Mouse (Mus musculus): ENCODE measurements around the gene Slc6a3.

Gene Slc6a3

GRCm38 (mm10) chr13:73536403-73536821 is at the start of gene Slc6a3:
Gene Slc6a3 (plus strand): TSS chr13:73536747.
- DNase-seq (ENCODE audit: low spot score) = no peak

DNA sequence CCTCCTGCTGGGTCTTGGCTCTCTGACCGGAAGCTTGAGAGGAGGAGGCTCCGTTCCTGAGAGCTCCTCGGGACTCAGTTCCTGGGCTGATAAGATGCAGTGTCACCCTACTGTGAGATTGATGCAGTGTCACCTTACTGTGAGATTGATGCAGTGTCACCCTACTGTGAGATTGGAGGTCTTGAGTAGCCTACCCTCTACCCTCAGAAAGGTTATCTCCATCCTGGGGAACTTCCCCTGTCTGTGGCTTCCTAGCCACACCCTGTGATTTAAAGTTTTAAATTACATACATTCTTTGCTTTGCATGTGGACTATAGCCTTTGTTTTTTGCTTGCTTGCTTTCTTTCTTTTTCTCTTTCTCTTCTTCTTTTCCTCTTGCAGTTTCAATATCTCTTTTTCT is 48.4 kb upstream of the Slc6a3 start:
- DNase-seq (ENCODE audit: low spot score) = no peak

DNA sequence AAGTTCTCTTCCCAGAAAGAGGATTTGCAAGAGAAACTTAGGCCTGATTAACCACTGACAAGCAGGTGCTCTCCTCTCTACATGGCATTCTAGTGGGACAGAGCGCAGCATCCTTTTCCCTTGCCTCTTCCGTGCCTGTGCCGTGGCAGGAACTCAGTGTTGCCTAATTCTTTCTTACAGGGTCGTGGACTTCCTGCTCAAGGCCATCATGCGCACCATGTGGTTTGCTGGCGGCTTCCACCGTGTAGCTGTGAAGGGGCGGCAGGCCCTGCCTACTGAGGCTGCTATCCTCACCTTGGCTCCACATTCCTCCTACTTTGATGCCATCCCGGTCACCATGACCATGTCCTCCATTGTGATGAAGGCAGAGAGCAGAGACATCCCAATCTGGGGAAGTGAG is 47.8 kb upstream of the Slc6a3 start:
- DNase-seq (ENCODE audit: low spot score) = no peak

- no peak for DNase-seq (ENCODE audit: low spot score)
Measured at GRCm38 (mm10) chr13:73489986-73490385, 46.6 kb upstream of the Slc6a3 start.

- no peak for DNase-seq (ENCODE audit: low spot score)
Measured at GRCm38 (mm10) chr13:73490564-73491170, 45.9 kb upstream of the Slc6a3 start.

DNA sequence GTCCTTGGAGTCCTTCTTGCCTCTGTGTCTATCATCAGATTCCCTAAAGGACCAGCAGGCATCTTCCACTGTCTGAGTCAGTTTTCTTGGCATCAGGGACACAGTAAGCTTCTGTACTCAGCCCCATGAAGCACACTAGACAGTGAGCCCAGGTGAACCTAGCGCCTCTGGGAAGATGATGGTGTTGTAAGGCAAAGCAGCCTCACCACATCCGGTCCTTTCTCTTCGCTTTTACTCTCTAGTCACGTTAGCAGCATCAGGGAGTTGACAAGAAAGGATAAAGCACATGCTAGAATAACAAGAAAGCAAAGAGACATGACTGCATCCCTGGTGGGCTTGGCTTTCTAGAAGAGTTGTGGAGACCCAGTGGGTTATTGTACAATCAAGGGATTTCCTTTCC is 43.4 kb upstream of the Slc6a3 start:
- DNase-seq (ENCODE audit: low spot score) = peak; percentile 31

DNA sequence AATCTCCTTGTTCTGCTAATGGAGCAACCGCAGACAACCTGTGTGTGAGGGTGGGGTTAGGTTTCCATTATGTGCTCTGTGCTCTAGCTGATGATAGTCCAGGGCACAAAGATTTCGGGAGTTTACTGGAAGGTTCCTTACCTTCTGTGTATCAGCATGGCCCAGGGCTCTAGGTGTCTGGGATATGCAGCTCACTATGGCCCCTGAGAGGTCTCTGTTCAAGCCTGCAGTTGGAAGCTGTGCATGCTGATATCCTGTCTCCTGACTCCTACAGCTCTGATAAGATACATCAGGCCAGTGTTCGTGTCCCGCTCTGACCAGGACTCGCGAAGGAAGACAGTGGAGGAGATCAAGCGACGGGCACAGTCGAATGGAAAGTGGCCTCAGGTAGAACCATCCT is 42.0 kb upstream of the Slc6a3 start:
- no peak for DNase-seq (ENCODE audit: low spot score)

GRCm38 (mm10) chr13:73496137-73496536 is 40.4 kb upstream of the Slc6a3 start:
- no peak for DNase-seq (ENCODE audit: low spot score)

- no peak for DNase-seq (ENCODE audit: low spot score)
Measured at GRCm38 (mm10) chr13:73499893-73500604, 36.5 kb upstream of the Slc6a3 start.

DNA sequence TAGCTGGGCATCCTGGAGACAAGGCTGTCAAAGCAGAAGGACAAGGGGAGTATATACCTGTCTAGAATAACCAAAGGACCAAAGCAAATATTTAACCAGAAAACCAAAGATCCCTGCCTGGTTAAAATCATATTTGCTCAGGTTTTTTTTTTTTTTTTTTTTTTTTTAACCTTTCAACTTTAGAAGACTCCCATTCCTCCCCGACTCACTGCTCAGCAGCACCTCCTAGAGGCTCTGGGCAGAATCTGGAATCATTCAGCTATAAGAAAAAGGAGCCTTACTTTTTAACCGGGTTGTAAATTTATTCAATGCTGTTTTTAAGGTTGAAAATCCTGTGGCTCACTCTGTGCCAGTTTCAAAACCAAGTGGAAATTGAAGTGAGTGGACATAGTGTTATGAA is 33.8 kb upstream of the Slc6a3 start:
- peak; percentile 15 for DNase-seq (ENCODE audit: low spot score)

DNA sequence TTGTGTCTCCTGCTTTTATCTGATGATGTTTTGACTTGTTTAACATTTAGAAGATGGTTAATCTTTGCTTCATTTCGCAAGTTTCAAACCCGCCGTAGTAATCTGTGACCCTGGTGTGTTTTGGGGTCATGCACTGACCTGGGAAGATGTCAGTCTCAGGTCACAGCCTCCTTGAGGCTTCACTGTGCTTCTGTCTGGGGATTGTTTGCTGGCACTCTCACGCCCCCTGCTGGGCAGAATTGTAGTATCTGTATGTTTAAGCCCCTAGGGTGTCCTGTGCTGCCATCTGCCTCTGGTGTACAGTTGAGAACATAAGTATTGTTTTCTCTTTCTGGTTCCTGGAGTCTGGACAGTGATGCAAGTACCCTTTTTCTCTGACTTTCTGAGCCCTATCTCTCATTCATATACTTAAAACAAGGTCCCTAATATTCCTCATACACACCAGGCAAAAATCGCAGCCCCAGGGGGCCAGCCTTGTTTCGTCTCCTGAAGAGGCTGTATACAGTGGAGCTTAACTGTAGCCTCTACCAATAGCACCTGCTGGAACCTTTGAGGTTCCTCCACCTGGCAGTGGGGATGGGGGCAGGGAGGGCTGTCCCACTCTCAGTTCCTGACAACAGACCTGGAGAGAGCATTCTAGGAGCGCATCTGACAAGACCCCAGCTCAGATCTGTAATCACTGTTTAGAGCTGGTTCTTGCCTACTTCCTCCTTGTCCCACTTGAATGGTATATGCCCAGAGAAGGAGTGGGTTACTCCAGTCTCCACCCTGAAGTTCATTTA is 30.7 kb upstream of the Slc6a3 start:
- DNase-seq (ENCODE audit: low spot score) = peak; percentile 72

DNA sequence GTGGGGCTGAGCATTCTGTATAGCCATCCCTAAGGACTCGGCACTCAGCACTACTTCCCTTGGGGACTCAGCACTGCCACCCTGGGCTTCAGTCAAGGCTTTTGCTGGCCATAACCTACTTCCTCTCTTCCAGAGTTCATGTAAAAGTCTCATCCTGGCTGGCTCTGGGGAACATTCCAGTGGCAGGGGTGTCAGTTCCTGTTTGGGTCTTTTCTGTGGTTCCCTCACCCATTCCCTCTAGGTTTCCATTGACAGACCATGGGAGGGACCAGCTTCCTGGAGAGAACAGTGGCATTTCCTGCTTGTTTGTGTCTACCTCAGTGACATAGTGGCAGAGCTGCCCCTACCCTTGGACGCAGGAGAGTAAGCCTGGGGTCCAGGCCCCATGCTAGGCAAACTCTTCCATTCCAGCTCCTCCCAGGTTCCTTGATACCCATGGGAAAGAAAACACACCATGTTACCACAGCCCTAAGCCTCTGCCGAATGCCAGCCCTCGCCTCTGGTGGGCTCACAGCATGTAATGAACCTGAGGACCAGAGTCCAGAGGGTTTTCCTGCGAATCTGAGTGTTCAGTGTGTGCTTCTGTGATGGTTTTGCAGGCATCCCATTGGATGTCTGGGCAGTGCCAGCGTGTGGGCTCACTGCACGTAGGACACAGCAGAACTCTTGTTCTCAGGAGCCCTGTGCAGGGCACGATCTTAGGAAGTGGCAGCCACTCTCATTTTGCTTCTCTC is 27.6 kb upstream of the Slc6a3 start:
- no peak for DNase-seq (ENCODE audit: low spot score)

DNA sequence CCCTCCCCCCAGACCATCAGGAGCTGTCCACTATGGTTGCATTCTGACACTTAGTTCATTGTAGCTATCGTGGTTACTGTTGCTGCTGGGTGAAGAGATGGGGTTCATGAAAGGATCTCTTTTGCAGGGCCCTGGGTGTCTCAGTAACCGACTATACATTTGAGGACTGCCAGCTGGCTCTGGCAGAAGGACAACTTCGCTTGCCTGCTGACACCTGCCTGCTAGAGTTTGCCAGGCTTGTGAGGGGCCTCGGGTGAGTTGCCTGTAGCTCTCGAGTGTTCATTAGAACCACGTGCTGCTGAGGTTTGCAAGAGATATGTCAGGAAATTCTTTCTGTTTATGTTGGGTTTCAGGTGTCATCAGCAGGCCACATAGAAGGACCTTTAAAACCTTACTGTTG is 26.7 kb upstream of the Slc6a3 start:
- DNase-seq (ENCODE audit: low spot score) = no peak

DNA sequence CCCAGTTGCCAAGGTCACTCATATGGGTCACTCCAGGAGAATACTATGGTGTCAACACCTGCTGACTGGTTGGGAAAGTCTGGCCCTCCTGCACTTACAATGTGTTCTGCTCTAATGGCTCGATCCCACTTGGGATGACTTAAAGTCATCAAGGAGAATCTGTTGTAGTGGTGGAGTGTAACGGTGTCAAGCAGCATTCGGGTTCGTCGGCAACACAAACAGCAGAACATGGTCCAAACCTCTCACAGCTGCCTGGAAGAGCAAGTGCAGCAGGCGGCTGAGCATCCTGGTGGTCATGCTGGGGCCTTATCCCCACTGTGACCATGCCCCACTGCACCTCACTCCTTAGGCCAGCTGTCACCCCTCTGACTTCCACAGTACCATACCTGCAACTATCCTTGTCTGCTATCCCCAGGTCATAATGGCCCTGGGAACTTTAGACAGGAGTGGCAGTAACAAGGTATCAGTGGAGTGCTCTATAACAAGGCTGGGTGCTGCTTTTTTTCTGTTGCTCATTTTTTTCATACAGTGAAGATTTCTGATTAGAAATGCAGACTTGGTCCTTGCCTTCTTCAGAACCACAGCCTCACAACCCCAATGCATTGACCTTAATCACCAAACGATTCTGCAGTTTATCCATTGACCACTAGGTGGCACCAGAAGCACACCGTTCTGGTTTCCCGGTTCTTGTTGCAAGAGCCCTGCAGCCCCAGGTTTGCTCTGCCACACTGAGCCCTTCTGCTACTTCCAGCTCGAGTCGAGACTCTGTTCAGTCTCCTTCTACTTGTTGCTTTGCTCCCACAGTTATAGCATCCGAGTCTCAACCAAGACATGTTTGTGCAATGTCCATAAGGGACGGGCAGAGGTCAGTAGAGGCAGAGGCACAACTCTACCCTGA is 23.5 kb upstream of the Slc6a3 start:
- DNase-seq (ENCODE audit: low spot score) = peak; percentile 67

- no peak for DNase-seq (ENCODE audit: low spot score)
Measured at GRCm38 (mm10) chr13:73516886-73517285, 19.7 kb upstream of the Slc6a3 start.

DNA sequence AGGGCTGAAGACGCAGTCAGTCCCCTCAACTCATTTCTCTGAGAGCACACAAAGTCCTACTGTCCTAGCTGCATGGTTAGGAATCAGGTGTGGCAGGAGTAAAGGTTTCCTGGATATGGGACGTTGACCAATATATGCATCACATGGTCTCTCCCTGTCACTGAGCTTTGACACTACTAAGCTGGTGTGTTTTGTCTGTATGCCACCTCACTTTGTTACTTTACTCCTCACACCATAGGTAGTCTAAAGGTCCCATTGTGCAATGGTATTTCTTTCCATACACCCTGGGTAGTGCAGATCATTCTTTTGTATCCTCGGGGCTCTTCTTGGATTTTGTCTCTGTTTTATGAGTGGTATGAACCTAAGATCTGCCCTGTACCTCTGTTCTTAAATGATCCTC is 2.8 kb upstream of the Slc6a3 start:
- no peak for DNase-seq (ENCODE audit: low spot score)

DNA sequence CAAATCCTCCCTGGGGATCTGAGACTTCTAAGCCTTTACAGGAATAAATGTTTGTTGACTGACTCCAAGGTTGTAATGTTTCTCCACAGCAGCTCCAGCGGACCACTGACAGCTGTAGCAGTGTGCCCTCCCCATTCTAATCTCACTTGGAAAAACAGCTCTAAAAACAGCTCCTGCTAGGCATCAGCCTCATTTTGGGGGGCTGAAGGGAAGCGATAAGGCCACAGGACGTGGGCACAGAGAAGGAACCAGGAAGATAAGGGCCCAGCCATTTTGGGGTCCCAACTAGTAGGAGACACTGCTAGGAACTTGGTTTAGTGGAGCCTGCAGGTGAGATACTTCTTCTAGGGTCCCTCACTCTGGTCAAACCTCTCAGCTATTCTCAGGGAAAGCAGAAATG is 1.3 kb upstream of the Slc6a3 start:
- no peak for DNase-seq (ENCODE audit: low spot score)

DNA sequence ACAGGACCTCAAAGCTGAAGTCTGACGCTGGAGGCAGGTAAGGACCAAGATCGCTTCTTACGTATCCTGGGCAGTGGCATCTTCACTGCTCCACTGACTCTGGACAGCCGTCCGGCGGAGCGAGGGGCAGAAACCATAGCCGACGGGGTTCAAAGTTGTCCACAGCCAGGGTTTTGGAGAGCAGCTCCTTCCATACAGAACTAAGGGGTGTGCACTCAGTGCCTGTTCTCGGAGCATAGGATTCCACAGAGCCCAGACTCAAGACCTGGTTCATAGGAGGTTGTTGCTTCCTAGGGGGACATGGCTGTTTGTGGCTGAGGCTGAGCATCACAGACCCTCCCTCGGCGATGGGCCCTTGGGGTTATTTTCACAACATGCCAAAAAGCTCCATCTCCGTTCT is 277 bp downstream of the Slc6a3 start:
- no peak for DNase-seq (ENCODE audit: low spot score)

GRCm38 (mm10) chr13:73564201-73564600 is 27.7 kb downstream of the Slc6a3 start:
- DNase-seq (ENCODE audit: low spot score) = no peak

DNA sequence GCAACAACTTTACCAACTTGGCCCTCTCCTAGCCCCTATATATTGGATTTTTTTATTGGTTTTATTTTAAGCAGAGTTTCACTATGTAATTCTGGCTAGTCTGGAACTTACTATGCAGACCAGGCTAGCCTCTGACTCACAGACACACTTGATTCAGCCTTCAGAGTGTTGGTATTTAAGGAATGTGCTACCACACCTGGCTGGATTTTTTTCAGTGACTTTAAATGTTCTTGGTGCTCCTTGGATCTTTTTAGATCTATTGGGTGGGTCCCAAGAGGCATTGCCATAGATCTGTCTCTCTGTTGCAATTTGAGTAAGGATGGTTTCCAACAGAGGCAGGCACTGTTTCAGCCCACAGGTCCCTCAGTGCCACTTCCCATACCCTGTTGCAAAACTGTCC is 38.5 kb downstream of the Slc6a3 start:
- no peak for DNase-seq (ENCODE audit: low spot score)

GRCm38 (mm10) chr13:73577277-73577676 is 40.7 kb downstream of the Slc6a3 start:
- no peak for DNase-seq (ENCODE audit: low spot score)
